Mouse (Mus musculus) A20 (cell line): Measurements from ENCODE around the gene Zfp57.

ENCODE experiments used
- DNase-seq: peaks from one replicate; pipeline ENCODE4 v3.0.0-alpha.2; 2011; ENCODE audit warnings: low read depth, low spot score

The Zfp57 gene

DNA sequence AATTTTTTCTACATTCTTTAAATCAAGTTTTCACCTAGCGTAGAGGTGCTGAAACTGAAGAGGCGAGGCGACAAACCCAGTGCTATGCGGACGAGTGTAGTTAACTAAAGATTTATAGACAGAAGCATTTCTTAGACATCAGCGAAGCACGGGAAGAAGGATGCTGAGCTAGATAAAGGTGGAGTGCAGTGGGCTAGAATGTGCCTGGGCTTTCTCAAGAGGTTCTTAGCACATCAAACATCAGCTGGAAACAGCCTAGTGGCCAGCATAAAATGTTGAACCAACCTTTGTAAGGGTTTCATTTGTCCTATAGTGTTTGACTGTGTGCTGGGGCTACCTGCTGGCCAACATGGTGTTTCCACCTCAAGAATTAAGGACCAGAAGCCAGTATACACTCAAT is at the start of gene Zfp57:
Gene Zfp57 (plus strand): TSS at position 301 of the 400 bp plus-strand sequence.
- DNase-seq: no peak

DNA sequence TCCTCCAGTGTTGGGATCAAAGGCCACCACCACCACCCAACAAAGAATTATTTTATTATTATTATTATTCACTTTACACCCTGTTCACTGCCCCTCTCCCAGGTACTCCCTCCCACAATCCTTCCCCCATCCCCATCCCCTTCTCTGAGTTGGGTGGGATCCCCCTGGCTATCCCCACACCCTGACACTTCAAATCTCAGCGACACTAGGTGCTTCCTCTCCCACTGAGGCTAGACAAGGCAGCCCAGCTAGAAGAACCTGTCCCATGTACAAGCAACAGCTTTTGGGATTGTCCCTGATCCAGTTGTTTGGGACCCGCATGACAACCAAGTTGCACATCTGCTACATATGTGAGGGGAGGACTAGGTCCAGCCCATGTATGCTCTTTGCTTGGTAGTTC is 48.3 kb upstream of the Zfp57 start:
- no peak for DNase-seq

DNA sequence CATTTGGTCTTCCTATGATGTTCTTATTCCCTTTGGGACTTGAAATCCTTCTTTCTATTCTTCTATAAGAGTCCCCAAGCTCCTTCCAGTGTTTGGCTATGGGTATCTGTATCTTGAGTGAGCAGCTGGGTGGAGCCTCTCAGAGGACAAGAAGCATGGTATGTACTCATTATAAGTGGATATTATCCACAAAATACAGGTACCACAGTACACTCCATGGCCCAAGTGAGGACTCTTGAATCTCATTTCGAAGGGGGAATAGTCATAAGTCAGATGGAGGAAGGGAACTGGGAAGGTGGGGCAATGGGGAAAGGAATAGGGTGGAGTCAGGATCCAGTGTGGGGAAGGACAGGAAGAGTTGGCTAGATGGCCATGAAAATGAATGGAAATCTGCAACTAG is 47.9 kb upstream of the Zfp57 start:
- no peak for DNase-seq

DNA sequence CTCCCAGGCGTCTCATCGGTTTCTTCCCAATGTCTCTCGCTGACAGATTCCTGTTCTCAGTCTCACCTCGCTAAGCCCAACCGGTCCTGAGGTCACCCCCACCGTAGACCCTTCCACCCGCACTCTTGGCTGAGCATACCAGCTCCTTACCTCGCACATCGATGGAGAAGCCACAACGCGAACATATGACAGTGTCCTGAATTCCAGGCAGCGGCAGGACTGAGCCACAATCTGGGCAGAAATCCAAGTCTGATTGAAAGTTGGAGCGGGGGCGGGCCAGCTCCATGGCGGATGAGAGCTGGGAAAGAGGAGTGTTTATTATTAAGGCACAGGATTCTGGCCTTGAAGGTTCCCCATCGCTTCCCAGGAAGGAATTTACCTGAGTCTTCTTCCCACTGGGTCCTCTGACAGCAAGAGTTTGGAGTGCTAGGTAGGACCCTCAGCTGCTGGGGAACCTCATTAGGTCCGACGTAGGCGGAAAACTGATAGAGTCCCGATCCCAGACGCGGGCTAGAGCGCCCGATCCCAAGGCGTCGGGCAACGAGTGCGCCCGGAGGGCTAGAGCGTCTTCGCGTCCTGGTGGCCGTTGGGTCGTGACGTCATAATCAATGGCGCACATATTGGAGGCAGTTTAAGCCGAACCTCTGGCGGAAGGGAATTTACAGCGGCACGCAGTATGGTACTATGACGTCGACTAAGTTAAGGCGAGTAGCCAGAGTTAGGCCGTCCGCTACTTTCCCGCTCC is 42.8 kb upstream of the Zfp57 start, which contains the start of the genes Znrd1 and Znrd1as:
Gene Znrd1 (minus strand): TSS at position 561 of the 745 bp plus-strand sequence.
Gene Znrd1as (plus strand): TSS at position 594 of the 745 bp plus-strand sequence.
- DNase-seq: peak; percentile 96

DNA sequence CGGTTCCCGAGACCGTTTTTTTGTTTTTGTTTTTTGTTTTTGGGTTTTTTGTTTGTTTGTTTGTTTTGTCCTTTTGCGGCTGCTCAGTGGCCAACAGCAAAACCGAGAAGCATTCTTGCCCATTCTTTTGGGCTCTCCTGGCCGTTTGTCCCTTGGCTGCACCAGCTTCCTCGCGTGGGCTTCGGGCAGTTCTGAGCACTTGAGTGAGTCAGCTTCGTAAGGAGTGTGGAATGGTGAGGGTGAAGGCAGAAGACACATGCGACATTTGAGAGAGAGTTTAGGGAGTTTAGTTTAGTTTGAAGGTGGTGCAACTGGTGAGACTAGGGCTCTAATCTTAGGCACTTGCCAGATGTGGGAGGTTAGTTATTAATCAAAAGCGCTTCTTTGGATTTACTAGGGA is 42.1 kb upstream of the Zfp57 start:
- DNase-seq: no peak

DNA sequence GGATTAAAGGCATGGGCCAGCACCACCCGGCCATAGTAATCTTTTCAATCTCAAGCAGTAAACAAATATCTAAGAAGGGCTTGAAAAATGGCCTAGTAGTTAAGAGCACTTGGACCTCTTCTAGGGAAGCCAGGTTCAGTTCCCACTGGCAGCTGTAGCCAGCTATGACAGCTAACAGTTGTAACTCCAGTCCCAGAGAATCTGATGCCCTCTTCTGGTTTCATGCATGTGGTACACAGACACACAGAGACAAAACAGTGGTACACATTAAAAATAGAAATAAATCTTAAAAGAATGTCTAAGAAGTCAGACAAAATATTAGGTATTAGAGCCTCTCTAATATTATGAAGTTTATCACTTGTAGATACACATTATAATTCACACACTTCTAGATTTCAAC is 39.8 kb upstream of the Zfp57 start:
- DNase-seq: no peak

DNA sequence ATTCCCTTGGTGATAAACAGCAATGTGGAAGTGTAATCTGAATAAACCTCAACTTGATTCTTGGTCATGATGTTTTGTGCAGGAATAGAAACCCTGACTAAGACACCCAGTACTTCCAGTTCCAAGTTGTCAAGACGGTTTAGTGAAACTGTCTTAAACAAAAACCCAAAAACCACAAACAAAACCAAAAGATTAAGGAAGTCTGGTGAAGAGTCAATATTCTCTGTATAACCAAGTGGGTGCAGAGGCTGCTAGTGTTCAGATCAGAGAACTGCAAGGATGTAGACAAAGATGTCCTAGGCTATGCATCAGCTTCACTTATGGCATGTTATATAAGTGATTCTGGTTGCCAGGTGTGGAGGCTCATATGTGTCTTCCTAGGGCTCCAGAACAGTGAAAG is 34.1 kb upstream of the Zfp57 start:
- DNase-seq: peak; percentile 15

DNA sequence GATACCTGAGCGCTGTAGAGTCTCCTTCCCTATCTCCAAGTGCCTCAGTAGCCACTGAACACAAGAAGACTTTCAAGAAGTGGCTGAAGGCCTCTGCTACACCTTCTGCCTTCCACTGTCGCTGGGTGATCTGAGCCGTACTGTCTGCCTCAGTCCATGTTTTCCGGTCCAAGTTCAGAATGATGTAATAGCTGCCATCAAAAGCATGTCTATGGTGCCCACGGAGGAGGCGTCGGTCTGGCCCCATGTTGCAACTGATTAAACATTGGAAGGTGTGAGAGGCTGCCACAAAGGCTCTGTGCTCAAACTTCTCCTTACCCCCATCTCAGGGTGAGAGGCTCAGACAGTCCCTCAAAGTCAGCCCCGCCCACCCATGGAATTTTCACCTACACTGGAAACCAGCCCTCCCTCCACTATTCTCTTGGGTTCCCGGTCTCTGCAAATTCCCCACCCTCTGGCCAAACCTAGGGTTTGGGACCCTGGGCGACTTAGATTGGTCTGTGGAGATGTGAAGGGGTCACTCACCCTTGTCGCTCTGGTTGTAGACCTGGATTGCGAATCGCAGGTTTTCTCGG is 30.6 kb upstream of the Zfp57 start:
- no peak for DNase-seq

DNA sequence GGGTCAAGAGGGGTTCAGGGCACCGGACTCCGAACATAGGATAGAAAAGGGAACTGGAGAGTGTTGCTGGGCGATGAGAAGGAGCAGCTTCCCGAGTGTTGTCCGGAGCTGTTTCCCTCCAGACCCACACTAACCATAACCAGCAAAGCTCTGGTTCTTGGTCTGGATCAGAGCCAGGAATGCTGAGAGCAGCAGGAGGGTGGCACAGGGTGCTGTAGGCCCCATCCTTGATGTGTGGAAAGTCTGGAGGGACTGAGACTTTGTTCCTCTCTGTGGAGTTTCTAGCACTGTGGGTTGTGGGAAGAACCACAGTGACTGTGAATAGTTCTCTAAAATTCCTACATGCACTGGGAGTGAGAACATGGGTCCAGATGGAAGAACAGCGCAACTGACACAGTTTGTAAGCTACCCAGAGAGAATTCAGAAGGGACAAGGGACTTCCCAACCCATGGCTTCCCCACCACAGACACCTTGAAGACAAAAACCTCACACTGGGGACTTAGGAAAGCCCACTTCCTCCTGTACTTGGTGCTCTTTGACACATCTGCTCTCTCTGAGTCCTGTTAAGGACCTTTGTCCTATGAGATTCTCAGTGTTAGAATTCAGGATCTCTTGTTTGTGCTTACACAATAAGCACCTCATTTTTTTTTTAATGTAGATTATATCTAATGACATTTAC is 29.7 kb upstream of the Zfp57 start:
- DNase-seq: peak; percentile 22

DNA sequence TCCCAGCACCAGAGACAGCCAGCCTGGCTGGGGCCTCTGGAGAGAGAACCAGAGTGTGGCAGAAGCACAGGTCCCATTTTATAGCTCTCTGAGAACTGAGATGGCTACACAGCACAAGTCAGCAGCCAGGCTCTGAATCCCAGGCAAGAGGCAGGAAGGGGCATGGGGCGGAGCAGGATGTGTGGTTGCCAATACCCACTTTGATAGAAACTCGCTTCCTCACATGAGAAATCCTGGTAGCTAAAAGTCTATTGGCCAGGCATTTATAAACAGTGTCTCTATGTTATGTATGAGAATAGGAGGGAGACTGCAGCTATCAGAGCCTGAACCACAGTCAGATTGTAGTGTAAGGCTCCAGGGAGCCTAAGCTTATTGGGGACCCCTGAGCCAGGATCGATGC is 28.2 kb upstream of the Zfp57 start:
- DNase-seq: no peak

DNA sequence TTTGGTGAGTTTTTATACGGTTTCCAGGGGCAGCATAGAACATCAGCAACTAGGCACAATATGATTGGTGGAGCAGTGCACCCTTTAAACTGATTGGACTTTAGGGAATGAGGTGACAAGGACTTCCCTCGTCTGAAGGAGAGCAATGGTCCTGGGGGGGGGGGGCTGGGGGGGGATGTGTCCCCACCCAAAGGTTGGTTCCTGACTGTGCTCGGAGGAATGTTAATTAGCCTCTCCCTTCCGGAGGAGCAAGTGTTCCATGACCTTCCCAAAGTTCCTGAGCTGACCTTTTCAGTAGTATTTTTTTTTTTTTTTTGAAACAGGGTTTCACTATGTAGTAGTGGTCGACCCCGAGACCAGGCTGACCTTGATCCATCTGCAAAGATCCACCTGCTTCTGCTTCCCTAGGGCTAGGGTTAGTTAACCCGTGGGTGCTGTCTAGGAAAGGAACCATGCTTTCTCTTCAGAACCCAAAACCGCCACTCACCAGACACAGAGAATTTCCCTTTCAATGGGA is 27.6 kb upstream of the Zfp57 start:
- DNase-seq: no peak

DNA sequence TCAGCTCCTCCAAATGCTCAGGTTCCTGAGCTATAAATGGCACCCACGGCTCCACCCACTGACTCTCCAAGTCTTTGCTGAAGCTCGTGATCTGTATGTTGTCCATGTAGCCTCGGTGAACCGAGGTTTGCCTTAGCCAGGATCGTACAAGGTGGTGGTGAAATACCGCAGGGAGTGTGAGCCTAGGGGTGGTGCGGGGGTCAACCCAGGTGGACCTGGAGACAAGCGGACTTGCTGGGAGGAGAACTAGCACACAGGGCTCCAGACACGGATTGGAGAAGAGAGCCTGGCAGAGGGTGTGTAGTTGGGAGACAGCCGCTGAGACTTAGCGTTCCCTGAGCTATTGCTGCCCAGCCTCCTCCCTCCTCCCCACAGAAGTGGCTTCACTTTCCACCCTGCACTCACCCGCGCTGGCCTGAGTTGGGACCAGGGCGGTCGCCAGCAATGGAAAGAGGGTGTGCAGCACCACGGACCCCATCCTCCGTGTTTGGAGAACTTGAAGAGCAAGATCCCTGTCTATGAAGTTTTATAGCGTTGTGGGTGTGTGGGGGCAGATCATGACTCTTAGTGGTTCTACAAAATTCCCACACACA is 19.6 kb upstream of the Zfp57 start, which contains the start of gene 2410137M14Rik:
Gene 2410137M14Rik (minus strand): TSS at position 17 of the 593 bp plus-strand sequence.
- no peak for DNase-seq

DNA sequence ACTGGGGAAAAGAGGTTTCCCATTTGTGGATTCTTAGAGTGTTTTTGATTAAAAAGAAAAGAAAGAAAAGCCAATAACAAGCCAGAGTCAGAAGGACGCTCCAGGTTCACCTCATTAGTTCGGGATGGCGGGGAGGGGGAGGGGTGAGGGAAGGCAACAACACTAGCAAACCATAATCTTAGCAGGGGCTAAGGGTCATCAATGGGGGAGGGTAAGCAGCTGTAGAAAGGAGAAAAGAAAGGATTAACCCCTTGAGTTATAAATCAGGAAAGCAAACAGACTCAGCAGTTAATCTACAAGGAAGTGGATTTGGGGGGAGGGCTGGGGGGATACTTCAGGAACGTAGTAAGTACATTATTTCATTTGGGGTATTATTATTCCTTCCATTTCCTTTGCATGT is 19.1 kb upstream of the Zfp57 start:
- no peak for DNase-seq

DNA sequence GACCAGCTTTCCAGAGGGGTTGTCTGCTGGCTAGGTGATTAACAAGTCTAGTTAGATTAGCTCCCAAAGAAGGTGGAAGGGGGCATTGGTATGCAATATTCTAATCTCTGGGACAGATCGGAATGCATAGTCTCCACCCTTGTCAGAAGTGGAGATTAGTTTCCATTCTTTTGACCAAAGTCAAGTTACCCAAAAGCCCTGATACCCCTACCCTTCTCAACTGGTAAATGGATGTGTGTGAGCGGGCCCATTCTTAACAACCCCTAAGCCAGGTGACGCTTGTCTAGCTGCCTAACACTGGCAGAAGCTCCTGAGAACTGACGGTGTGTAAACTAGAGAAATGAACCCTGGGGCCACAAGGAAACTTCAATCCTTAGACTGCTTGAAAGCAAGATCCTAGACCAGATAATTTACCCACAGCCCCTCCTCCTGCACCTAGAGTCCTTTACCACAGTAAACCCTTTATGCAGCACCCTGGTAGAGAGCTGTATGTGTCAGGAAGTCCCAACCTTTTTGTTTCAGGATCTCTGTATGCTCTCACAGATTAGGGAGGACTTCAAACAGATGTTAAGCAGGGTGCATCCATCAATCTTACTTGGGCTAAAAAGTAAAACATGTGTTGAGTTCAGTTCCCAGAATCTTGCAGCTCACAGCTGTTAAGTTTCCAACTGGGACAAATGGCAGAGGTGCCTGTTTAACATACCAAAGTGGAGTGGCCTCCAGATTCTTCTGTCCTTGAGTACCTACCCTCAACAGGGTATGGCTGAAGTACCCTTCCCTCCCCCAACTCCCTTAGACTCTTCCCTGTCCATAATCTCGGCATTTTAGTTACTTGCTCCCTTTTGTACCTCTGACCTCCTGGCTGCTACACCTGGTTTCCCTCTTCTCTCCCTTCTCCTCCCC is 18.5 kb upstream of the Zfp57 start:
- no peak for DNase-seq

DNA sequence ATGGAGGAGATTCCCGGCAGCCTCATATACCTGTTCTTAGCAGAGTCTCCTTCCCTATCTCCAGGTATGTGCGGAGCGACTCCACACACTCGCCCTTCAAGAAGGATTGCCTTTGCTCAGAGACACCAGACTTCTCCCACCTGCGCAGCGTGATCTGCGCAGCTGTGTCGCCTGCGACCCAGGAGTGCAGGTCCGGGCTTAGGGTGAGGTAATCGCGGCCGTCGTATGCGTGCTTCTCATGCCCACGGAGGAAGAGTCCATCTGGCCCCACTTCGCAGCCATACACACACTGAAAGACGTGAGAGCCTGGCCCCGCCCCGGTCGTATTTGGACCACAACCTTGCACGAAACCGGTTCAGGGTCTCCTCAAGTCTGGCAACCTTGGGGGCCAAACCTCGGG is 12.5 kb upstream of the Zfp57 start:
- no peak for DNase-seq

DNA sequence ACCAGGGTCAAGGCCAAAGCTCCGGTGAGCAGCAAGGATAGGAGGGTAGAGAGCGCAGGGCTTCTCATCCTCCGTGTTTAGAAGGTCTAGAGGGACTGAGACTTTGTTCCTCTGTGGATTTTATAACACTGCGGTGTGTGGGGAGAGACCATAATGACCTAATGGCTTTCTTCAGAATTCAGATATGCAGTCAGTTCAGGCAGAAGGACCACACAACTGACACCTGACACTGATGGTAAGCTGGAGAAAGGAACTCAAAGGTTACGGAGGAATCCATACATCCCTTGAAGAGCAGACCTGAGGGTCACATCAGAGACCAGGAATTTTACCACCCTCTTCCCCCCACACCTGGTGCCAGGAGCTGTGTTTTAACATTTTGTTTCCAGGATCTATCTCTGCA is 11.5 kb upstream of the Zfp57 start, which contains the start of gene H2-M5:
Gene H2-M5 (minus strand): TSS at position 101 of the 400 bp plus-strand sequence.
- no peak for DNase-seq

DNA sequence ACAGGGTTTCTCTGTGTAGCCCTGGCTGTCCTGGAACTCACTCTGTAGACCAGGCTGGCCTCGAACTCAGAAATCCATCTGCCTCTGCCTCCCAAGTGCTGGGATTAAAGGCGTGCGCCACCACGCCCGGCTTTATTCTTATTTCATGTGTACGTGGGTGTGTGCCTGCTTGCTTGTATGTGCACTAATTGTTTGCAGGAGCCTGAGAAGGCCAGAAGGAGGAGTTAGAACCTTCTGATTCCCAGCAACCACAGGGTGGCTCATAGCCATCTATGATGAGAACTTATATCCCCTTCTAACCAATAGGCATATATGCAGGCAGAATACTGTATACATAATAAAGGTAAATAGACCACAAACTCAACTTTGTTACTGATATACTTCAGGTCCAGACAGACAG is 10.3 kb upstream of the Zfp57 start:
- peak; percentile 29 for DNase-seq

DNA sequence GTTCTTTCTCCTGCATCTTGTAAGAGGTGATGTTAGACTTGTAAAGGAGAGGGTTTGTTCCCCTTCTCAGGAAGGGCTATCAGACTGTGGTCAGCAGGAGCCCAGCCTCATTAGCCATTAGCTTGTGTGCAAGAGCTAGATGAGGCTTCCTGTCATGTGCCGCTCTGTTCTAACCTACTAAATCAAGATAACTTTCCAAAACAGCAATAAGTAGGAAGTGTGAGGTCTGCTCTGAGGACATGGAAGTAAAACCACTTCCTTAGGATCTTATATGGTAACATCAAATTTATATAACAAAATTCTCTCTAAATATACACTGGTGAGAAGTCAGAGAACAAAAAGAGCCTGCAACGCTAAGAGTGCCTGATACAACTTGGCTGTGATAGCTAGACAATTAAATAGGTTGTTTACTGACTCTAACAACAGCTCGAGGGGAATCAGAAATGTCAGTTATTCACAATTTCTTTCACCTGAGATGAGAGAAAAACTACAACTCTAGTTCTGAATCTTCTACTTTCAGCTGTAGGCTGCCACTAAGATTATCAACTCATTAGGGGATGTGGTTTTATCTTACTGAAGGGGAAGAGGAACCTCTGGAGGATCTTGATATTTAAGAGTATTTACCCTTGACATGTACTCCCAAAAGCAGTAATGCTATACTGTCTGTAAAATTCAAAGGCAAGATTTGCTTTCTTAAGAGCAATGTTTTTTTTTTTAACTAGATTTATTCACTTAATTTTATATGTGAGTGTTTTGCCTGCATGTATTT is 8.4 kb upstream of the Zfp57 start:
- peak; percentile 54 for DNase-seq

DNA sequence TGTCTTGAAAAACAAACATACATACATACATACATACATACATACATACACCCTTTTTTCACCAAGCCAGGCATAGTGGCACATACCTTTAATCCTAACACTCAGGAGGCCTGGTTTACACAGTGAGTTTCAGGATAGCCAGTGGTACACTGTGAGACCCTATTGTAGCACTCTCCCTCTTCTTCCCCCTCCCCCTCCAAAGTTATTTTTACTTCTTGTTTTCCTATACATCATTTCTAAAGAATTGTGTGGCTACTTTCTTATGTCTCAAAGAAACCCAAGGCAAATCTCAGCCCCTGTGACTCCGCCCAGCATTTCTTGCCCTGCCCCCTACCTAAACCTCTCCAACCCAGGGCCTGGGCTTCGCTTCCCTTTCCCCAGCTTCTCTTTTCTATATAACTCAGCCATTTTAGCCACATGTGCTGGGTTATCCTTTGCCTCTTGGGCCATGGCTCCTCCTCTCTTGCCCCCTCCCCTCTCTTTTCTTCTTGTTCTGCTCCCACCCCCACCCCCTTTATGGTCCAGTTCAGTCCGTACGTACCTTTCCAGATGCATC is 7.1 kb upstream of the Zfp57 start:
- DNase-seq: peak; percentile 90

DNA sequence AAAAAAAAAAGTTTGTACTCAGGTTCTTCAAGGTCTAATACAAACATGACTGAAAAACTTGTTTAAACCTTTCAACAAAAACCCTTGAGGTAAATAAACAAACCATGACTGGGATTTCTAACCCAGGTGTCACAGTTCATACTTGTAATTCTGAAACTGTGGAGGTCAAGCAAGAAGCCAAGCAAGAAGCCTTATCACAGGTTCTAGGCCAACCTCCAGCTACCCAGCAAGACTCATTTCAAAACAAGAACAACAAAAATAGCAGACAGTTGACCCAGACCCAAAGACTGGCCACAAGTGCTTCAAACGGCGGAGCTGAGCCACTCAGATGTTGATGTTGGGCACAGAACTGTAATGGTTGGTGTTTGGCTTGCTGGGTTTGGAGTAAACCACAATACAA is 6.4 kb upstream of the Zfp57 start:
- peak; percentile 86 for DNase-seq
